Mouse (Mus musculus): Measurements from ENCODE around the gene Edn1. TPM values are rescaled to one million over a fixed set of nuclear protein-coding genes. Genes with fewer than 3 reads are reported as not detected.
A peak's percentile ranks its signal among the peaks of the same experiment; 100 is the strongest.

Edn1 gene
- polyA plus RNA-seq (2015; fragmentation: Nextera tagmentation; extraction: Ambion mirVana) = 5.7 and 6.3 TPM in 2 replicates

- Histone ChIP-seq H3K9me3 (ENCODE audit: control insufficient read depth, low read length) (no peaks in the 10 kb centered on the region), H3K4me1 (ENCODE audit: control insufficient read depth, insufficient read depth, low read length) (peaks cover 13% of the 10 kb centered on the region; the same call in 1 of the 2 replicates), H3K36me3 (ENCODE audit: control insufficient read depth, insufficient read depth, low read length) (no peaks in the 10 kb centered on the region), H3K4me3 (ENCODE audit: low read length) (peak within 1 kb of the TSS; percentile 52), H3K4me2 (ENCODE audit: low read depth, low read length) (peak within 1 kb of the TSS; percentile 63), H3K9ac (ENCODE audit: low read depth, low read length) (peak within 1 kb of the TSS; percentile 49; the same call in 1 of the 2 replicates), H3K27me3 (replicated peaks; ENCODE audit: control insufficient read depth, insufficient read depth, low read length) (0 out of 2 replicates have a peak, but pooled peaks cover 4% of the 10 kb centered on the region), H3K27ac (ENCODE audit: low read length) (peak within 1 kb of the TSS; percentile 25; the same call in 1 of the 2 replicates)
- WGBS = under 1% methylated on average over 26 of the region's 26 CpGs
- ATAC-seq = peak; percentile 81
Measured at GRCm38 (mm10) chr13:42301161-42301721, at the start of gene Edn1. TSS of gene Edn1 (plus strand) at chr13:42301476.

- ATAC-seq = 0 out of 2 replicates have a peak, but pooled peaks have one; percentile 21
- Histone ChIP-seq H3K36me3 (ENCODE audit: control insufficient read depth, insufficient read depth, low read length) (no peaks in the 10 kb centered on the region), H3K27me3 (replicated peaks; ENCODE audit: control insufficient read depth, insufficient read depth, low read length) (no peaks in the 10 kb centered on the region), H3K4me3 (ENCODE audit: low read length) (no peak overlapping the region), H3K4me1 (ENCODE audit: control insufficient read depth, insufficient read depth, low read length) (no peaks in the 10 kb centered on the region), H3K9ac (ENCODE audit: low read depth, low read length) (no peak overlapping the region), H3K4me2 (ENCODE audit: low read depth, low read length) (no peak overlapping the region), H3K9me3 (ENCODE audit: control insufficient read depth, low read length) (no peaks in the 10 kb centered on the region), H3K27ac (ENCODE audit: low read length) (no peak overlapping the region)
- 66% methylated on average over 5 of the region's 5 CpGs for WGBS
Measured at GRCm38 (mm10) chr13:42253821-42254220, 47.5 kb upstream of the Edn1 start.

DNA sequence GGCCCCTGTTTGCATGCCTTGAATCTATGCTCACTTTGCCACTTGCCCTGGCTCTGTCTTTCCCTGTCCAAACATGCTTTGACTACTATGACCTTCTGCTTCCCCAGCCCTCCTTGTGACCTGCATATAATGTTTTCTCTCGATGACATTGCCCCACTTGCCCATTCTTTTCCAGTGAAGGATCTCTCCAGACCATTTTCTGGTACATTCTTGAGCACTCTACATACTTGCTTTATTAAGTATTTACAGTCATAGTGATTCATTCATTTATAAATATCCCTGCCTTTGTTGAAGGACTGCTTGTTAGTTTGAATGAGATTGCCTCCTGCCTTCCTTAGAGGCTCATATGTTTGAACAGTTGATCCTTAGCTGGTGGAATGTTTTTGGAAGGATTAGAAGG lies 46.2 kb upstream of the Edn1 start:
- no peak overlapping the region for H3K4me3 ChIP-seq (ENCODE audit: low read length)
- 74% methylated on average over 1 of the region's 1 CpGs for WGBS
- H3K9me3 ChIP-seq (ENCODE audit: control insufficient read depth, low read length) = no peaks in the 10 kb centered on the region
- ATAC-seq = no peak
- no peaks in the 10 kb centered on the region for H3K27me3 ChIP-seq (replicated peaks; ENCODE audit: control insufficient read depth, insufficient read depth, low read length)
- no peak overlapping the region for H3K27ac ChIP-seq (ENCODE audit: low read length)
- H3K4me2 ChIP-seq (ENCODE audit: low read depth, low read length) = no peak overlapping the region
- H3K9ac ChIP-seq (ENCODE audit: low read depth, low read length) = no peak overlapping the region
- no peaks in the 10 kb centered on the region for H3K36me3 ChIP-seq (ENCODE audit: control insufficient read depth, insufficient read depth, low read length)
- no peaks in the 10 kb centered on the region for H3K4me1 ChIP-seq (ENCODE audit: control insufficient read depth, insufficient read depth, low read length)

- no peak for ATAC-seq
- H3K4me3 ChIP-seq (ENCODE audit: low read length) = no peak overlapping the region
- WGBS = 84% methylated on average over 5 of the region's 5 CpGs
Measured at GRCm38 (mm10) chr13:42258422-42258821, 42.9 kb upstream of the Edn1 start.

DNA sequence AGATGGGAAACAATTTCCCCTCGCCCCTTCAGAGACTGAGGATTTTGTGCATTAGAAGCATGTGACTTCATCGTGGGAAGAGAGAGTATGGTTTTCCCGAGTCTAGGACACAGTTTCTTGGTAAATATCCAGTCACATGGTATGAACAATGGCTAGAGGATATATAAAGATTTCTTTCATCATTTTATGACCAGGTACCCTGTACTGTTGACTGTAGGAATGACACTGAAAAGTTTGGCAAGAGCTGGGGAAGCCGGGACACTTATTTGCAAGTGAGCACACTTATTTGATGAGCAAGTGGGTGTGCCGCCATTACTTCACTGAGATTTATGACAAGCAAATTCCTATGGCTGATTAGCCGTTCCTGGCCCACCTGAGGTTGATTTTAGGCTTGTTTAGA lies 40.6 kb upstream of the Edn1 start:
- H3K9me3 ChIP-seq (ENCODE audit: control insufficient read depth, low read length) = no peaks in the 10 kb centered on the region
- no peaks in the 10 kb centered on the region for H3K4me1 ChIP-seq (ENCODE audit: control insufficient read depth, insufficient read depth, low read length)
- no peaks in the 10 kb centered on the region for H3K27me3 ChIP-seq (replicated peaks; ENCODE audit: control insufficient read depth, insufficient read depth, low read length)
- ATAC-seq = peak; percentile 77; the same call in 1 of the 2 replicates
- H3K36me3 ChIP-seq (ENCODE audit: control insufficient read depth, insufficient read depth, low read length) = no peaks in the 10 kb centered on the region
- 57% methylated on average over 6 of the region's 6 CpGs for WGBS
- H3K4me3 ChIP-seq (ENCODE audit: low read length) = no peak overlapping the region
- H3K27ac ChIP-seq (ENCODE audit: low read length) = no peak overlapping the region
- no peak overlapping the region for H3K9ac ChIP-seq (ENCODE audit: low read depth, low read length)
- no peak overlapping the region for H3K4me2 ChIP-seq (ENCODE audit: low read depth, low read length)

More at GRCm38 (mm10) chr13:42258422-42258821, 42.9 kb upstream of the Edn1 start:
- Histone ChIP-seq H3K9me3 (ENCODE audit: control insufficient read depth, low read length) (no peaks in the 10 kb centered on the region), H3K27ac (ENCODE audit: low read length) (no peak overlapping the region), H3K9ac (ENCODE audit: low read depth, low read length) (no peak overlapping the region), H3K4me2 (ENCODE audit: low read depth, low read length) (no peak overlapping the region), H3K36me3 (ENCODE audit: control insufficient read depth, insufficient read depth, low read length) (no peaks in the 10 kb centered on the region), H3K4me1 (ENCODE audit: control insufficient read depth, insufficient read depth, low read length) (no peaks in the 10 kb centered on the region), H3K27me3 (replicated peaks; ENCODE audit: control insufficient read depth, insufficient read depth, low read length) (no peaks in the 10 kb centered on the region)

- ATAC-seq = no peak
- Histone ChIP-seq H3K36me3 (ENCODE audit: control insufficient read depth, insufficient read depth, low read length) (no peaks in the 10 kb centered on the region), H3K27ac (ENCODE audit: low read length) (no peak overlapping the region), H3K4me1 (ENCODE audit: control insufficient read depth, insufficient read depth, low read length) (no peaks in the 10 kb centered on the region; the same call in 1 of the 2 replicates), H3K9ac (ENCODE audit: low read depth, low read length) (no peak overlapping the region), H3K27me3 (replicated peaks; ENCODE audit: control insufficient read depth, insufficient read depth, low read length) (no peaks in the 10 kb centered on the region), H3K4me2 (ENCODE audit: low read depth, low read length) (no peak overlapping the region), H3K4me3 (ENCODE audit: low read length) (no peak overlapping the region), H3K9me3 (ENCODE audit: control insufficient read depth, low read length) (no peaks in the 10 kb centered on the region)
- WGBS = 51% methylated on average over 9 of the region's 9 CpGs
Measured at GRCm38 (mm10) chr13:42270051-42270450, 31.2 kb upstream of the Edn1 start.

GRCm38 (mm10) chr13:42276774-42277454 lies 24.4 kb upstream of the Edn1 start:
- H3K27me3 ChIP-seq (replicated peaks; ENCODE audit: control insufficient read depth, insufficient read depth, low read length) = no peaks in the 10 kb centered on the region
- 47% methylated on average over 9 of the region's 9 CpGs for WGBS
- no peaks in the 10 kb centered on the region for H3K36me3 ChIP-seq (ENCODE audit: control insufficient read depth, insufficient read depth, low read length)
- no peak overlapping the region for H3K9ac ChIP-seq (ENCODE audit: low read depth, low read length)
- peak; percentile 94 for ATAC-seq
- H3K9me3 ChIP-seq (ENCODE audit: control insufficient read depth, low read length) = no peaks in the 10 kb centered on the region
- 0 out of 2 replicates have a peak overlapping the region, but pooled peaks have one; percentile 22 for H3K4me2 ChIP-seq (ENCODE audit: low read depth, low read length)
- H3K4me3 ChIP-seq (ENCODE audit: low read length) = no peak overlapping the region
- no peak overlapping the region; the same call in none of the 2 replicates for H3K27ac ChIP-seq (ENCODE audit: low read length)
- no peaks in the 10 kb centered on the region for H3K4me1 ChIP-seq (ENCODE audit: control insufficient read depth, insufficient read depth, low read length)

DNA sequence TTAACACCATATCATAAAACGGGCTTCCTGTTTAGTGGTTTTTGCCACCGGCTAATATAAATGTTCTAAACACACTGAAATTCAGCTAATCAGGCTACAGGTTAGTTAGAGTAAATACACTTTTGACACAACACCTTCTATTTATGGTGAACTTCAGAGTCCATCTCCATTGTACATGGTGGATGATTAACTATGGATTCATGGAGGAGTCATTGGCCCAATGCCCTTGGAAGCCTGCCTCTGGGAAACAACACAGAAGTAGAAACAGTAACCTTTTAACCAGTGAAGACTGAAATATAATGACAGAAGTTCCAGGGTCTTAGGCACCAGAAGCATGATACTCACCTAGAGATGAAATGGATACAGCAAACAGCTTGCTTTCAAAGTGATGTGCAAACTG lies 23.5 kb upstream of the Edn1 start:
- ATAC-seq = peak; percentile 33; the same call in 1 of the 2 replicates
- Histone ChIP-seq H3K4me3 (ENCODE audit: low read length) (no peak overlapping the region), H3K9me3 (ENCODE audit: control insufficient read depth, low read length) (no peaks in the 10 kb centered on the region), H3K27ac (ENCODE audit: low read length) (peak overlapping the region; percentile 64), H3K27me3 (replicated peaks; ENCODE audit: control insufficient read depth, insufficient read depth, low read length) (no peaks in the 10 kb centered on the region), H3K4me1 (ENCODE audit: control insufficient read depth, insufficient read depth, low read length) (no peaks in the 10 kb centered on the region), H3K36me3 (ENCODE audit: control insufficient read depth, insufficient read depth, low read length) (no peaks in the 10 kb centered on the region), H3K9ac (ENCODE audit: low read depth, low read length) (no peak overlapping the region), H3K4me2 (ENCODE audit: low read depth, low read length) (peak overlapping the region; percentile 22; the same call in 1 of the 2 replicates)
- 70% methylated on average over 2 of the region's 2 CpGs for WGBS

DNA sequence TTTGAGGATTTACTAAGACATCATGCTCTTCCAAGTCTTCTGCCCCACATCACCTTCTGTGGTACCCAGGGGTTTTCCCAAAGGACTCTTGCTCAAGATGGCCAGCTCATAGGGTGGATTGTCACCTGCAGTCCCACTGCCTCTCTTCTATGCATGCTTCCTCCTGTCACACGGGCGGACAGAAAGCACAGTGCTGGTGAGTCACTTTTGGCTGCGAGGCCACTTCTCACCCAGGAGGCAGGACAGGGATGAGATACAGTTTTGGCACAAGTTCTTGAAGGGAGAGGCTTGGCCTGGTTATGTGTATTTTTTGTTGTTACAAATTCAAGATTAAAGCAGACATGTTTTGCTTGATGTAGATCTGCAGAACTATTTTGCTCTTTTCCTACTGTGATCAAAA lies 15.4 kb upstream of the Edn1 start:
- Histone ChIP-seq H3K9ac (ENCODE audit: low read depth, low read length) (no peak overlapping the region), H3K27me3 (replicated peaks; ENCODE audit: control insufficient read depth, insufficient read depth, low read length) (no peaks in the 10 kb centered on the region), H3K4me1 (ENCODE audit: control insufficient read depth, insufficient read depth, low read length) (no peaks in the 10 kb centered on the region), H3K9me3 (ENCODE audit: control insufficient read depth, low read length) (no peaks in the 10 kb centered on the region), H3K4me2 (ENCODE audit: low read depth, low read length) (no peak overlapping the region), H3K36me3 (ENCODE audit: control insufficient read depth, insufficient read depth, low read length) (no peaks in the 10 kb centered on the region), H3K4me3 (ENCODE audit: low read length) (no peak overlapping the region), H3K27ac (ENCODE audit: low read length) (no peak overlapping the region)
- no peak for ATAC-seq
- 75% methylated on average over 3 of the region's 3 CpGs for WGBS
